Mouse (Mus musculus) spleen, adult 18-20 months (tissue): ENCODE data around the gene Greb1.

Source experiments
- DNase-seq, 2 experiments: peaks; one replicate each; pipeline ENCODE4 v3.0.0; 2022; ENCODE audit warnings: mixed read lengths in 2 of 2

Greb1 gene

GRCm38 (mm10) chr12:16803956-16804430, 3.3 kb upstream of the Greb1 start:
- no peak for DNase-seq

DNA sequence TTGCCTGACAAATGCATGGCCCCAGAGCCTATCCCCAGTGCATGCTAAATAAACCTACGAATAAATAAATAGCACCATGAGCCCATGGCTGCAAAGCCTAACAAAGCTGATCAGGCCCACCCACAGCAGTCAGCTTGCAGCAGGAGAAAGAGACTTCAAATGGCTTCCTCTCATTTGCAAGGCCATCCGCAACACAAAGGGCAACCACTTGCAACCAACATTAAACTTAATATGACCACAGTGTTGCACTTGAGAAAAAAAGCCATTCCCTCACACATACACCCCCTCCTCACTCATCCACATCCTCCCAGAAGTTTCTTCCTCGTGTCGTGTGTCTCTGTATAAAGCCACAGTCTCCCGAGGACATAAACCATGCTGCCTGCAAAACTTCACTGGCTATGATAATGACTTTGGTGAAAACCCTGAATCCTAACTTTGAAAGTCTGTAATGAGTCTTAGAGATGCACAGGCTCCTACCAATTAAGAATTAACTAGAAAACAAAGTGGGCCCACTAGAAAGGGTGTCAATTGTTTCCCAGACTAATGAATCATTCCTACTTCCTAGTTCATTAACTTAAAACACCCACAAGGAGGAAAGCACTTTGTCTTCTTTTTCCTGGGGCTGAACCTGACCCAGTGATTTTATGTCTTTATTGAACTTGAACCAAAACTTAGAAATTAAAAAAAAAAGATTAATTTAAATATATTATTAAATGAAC, 2.7 kb upstream of the Greb1 start:
- DNase-seq: no peak

GRCm38 (mm10) chr12:16800959-16801315, 251 bp upstream of the Greb1 start:
- DNase-seq: no peak

DNA sequence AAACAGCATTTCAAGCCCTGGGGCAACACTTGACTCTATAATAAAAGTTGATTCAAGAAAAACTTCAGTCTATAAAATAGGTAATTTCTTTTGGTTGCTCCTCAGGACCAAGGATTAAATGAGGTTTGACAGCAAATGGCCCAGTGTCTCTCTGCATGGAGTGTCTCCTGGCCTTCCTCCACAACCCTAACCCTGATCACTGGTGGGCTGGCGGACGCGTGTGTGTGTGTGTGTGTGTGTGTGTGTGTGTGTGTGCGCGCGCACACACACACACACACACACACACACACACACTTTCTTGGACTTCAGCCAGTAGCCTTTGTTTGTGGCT, 793 bp downstream of the Greb1 start:
- no peak for DNase-seq

- no peak for DNase-seq
Observed at GRCm38 (mm10) chr12:16798894-16799293, 1.8 kb downstream of the Greb1 start.

DNA sequence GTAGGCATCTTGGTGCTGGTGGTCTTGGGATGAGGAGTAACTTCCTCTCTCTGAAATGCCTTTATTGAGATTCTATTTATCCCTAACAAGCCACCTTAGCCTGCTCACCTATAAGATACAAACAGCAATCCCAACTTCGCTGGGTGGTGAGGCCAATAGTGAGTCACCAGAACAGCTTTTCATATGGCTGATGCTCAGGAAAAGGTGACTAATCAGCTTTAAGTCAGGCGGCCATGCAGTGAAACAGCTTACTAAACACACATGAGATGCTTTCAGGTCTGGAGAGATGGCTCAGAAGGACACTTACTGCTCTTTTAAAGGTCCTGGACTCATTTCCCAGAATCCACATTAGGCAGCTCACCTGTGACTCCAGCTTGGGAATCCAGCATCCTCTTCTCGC, 4.9 kb downstream of the Greb1 start:
- DNase-seq: no peak

DNA sequence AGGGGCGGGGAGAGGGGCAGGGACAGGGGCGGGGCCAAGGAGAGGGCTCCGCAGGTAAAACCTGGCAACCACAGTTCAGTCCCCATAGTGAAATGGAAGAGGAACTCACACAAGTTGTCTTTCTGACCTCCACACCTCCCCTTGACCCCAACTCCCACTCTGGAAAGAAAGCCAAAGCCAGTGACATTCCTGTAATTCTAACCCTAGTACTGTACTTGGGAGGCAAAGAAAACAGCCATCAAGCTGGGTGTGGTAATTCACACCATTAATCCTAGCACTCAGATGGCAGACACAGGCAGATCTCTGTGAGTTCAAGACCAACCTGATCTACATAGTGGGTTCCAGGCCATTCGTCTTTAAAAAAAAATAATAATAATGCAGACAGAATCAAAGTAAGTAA, 7.3 kb downstream of the Greb1 start:
- no peak for DNase-seq

DNA sequence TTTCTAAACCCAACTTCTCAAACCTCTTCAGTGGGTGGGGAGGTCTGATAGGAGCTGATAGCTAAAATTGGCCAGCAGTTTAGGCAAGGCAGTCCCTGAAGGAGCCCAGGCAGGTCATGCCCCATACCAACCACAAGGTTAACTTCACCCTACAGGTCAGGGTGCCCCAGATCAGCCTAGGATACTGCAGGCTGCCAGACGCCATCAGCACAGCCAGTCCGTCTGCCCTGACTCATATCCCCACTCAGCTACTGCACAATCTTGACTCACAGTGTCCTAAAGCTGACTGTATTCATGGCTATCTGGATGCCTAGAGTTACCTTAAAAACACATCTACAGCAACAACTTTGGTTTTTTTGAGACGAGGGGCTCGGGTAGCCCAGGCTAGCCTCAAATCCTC, 10.2 kb downstream of the Greb1 start:
- no peak for DNase-seq

GRCm38 (mm10) chr12:16789756-16790155, 10.9 kb downstream of the Greb1 start:
- no peak for DNase-seq

- DNase-seq: no peak
Observed at GRCm38 (mm10) chr12:16789199-16789598, 11.5 kb downstream of the Greb1 start.

- no peak for DNase-seq
Observed at GRCm38 (mm10) chr12:16788600-16788999, 12.1 kb downstream of the Greb1 start.

DNA sequence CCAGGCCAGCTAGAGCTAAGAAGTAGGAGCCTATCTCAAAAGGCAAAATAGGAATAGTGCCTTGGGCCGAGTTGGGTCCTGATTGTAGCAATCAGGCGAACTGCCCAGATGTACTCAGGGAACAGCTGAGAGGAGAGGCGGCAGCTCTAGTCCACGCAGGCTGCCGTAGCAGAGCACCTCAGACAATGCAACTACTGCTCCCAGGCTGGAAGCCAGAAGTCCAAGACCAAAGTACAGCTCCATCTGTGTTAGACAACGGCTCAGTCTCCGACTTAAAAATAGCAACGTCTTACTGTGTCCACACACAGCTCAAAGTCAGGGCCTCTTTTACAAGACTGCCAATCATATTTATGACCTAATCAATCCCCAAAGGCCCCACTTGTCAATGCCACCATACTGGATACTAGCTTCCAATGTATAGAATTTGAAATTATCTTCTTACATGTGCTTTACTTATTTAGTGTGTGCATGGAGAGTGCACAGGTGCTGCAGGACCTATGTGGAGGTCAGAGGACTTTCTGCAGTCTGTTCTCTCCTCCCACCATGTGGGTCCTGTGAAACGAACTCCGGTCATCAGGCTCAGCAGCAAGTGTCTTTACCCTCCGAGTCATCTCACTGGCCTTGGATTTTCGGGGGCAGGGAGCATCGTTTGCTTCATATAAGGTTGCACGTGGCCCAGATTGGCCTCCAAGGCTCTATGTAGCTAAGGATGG, 19.5 kb downstream of the Greb1 start:
- no peak for DNase-seq

GRCm38 (mm10) chr12:16780320-16780719, 20.4 kb downstream of the Greb1 start:
- DNase-seq: no peak

- DNase-seq: no peak
Observed at GRCm38 (mm10) chr12:16779165-16779564, 21.5 kb downstream of the Greb1 start.

GRCm38 (mm10) chr12:16778523-16778922, 22.2 kb downstream of the Greb1 start:
- DNase-seq: no peak

- no peak for DNase-seq
Observed at GRCm38 (mm10) chr12:16775351-16775750, 25.3 kb downstream of the Greb1 start.

DNA sequence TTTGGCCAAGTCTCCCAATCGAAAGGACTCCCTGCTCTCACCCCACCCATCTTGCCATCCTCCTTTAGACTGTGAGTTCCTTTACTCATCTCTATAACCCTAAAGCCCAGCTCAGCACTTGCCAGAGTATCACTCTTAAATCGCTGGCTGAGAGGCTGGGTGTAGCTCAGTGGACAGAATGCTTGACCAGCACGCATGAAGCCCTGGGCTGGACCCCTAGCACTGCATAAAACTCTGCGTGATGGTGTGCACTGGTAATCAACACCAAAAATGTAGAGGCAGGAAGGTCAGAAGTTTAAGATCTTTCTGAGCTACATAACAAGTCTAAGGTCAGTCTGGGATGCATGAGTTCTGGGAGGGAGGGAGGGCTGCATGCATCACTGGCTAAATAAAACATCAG, 26.1 kb downstream of the Greb1 start:
- DNase-seq: no peak

GRCm38 (mm10) chr12:16769601-16770165, 31.0 kb downstream of the Greb1 start:
- DNase-seq: no peak

DNA sequence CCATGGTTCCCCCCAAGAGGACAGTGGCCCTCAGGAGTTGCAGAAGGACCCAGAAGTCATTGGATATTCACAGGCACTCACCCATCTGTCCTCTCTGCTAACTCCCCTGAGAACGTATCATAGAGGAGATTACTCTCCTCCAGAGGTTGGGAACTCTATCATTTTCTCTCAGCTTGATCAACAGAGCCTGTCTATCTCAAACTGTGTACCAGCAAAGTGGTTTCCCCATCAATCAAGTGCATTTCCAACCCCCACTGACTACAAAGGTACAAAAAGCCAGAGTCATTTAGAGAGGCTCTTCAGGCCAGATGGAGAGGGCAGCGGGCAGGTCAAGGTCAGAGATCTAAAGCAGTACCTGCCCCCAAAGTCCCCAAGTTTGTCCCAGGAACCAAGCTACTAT, 32.0 kb downstream of the Greb1 start:
- no peak for DNase-seq

- no peak for DNase-seq
Observed at GRCm38 (mm10) chr12:16768251-16768650, 32.4 kb downstream of the Greb1 start.

DNA sequence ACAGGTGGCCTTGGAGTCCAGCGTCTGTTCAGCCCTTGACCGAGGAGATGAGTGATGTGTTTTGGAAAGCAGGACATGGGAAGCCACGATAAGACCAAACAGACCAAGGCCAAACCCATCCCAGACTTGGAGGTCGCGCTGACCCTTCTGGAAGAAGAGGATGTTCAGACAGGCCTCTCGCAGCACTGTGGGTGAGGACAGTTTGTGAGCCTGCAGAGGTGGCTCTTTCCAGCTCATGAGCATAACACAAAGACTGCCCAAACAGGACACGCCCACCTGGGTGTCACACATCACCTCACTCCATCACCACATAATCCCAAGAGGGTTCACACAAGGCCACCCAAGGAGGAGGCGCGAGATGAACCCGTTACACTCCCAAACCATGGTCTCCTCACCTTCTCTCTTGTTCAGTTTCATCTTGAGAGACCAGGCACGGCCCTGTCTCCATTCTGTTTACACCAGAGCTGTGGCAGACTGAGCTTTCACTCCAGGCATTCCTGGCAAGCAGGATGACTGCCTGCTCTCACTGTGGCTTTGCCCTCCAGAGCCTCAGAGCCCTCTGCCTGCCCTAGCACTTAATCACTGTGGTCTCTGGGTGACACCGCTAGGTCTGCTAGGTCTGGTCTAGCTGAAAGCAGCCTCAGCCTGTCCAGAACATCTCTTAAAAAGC, 35.8 kb downstream of the Greb1 start:
- DNase-seq: no peak

GRCm38 (mm10) chr12:16763649-16764422, 36.9 kb downstream of the Greb1 start:
- no peak for DNase-seq

DNA sequence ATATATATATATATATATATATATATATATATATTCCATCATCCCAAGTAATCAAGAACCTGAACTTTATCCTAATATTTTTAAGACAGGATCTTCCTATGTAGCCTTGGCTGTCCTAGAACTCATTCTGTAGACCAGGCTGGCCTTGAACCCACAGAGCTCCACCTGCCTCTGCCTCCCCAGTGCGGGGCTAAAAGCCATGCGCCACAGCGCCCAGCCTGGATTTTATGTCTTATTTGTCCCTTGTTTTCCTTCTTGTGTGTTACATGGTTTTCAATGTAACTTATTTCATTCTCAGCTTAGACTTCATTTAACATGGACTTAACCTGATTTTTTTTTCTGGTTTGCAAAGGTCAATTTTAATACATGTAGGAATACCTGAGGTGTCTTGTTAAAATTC, 39.2 kb downstream of the Greb1 start:
- no peak for DNase-seq
